Mouse (Mus musculus): ENCODE results near the gene Opn5. TPM values are rescaled to one million over a fixed set of nuclear protein-coding genes. Genes with fewer than 3 reads are reported as not detected.

Opn5 gene
- polyA plus RNA-seq, 1 experiment from 2014 or later, result not detected

GRCm38 (mm10) chr17:42580623-42581022, 30.6 kb downstream of the Opn5 start:
- Histone ChIP-seq H3K36me3 (replicated peaks) (no peaks in the 10 kb centered on the region), H3K4me2 (no peak overlapping the region), H3K27ac (replicated peaks) (no peak overlapping the region), H3K4me3 (replicated peaks) (no peak overlapping the region), H3K27me3 (no peaks in the 10 kb centered on the region), H3K4me1 (replicated peaks) (no peaks in the 10 kb centered on the region), H3K9ac (no peak overlapping the region), H3K9me3 (replicated peaks) (no peaks in the 10 kb centered on the region)
- no peak for ATAC-seq (ENCODE audit: insufficient read depth)
- WGBS (ENCODE audit: insufficient replicate concordance), result 63% methylated on average over 4 of the region's 4 CpGs

- 60% methylated on average over 3 of the region's 3 CpGs for WGBS (ENCODE audit: insufficient replicate concordance)
- Histone ChIP-seq H3K9ac (no peak overlapping the region), H3K4me3 (replicated peaks) (no peak overlapping the region), H3K4me1 (replicated peaks) (no peaks in the 10 kb centered on the region), H3K9me3 (replicated peaks) (no peaks in the 10 kb centered on the region), H3K27ac (replicated peaks) (no peak overlapping the region), H3K27me3 (no peaks in the 10 kb centered on the region), H3K4me2 (no peak overlapping the region), H3K36me3 (replicated peaks) (no peaks in the 10 kb centered on the region)
- ATAC-seq (ENCODE audit: insufficient read depth), result no peak
Observed at GRCm38 (mm10) chr17:42580196-42580595, 31.0 kb downstream of the Opn5 start.

GRCm38 (mm10) chr17:42576671-42577168, 34.5 kb downstream of the Opn5 start:
- H3K9ac ChIP-seq, result no peak overlapping the region
- H3K4me1 ChIP-seq (replicated peaks), result no peaks in the 10 kb centered on the region
- H3K36me3 ChIP-seq (replicated peaks), result no peaks in the 10 kb centered on the region
- H3K27ac ChIP-seq (replicated peaks), result no peak overlapping the region
- H3K4me2 ChIP-seq, result no peak overlapping the region
- no peak overlapping the region for H3K4me3 ChIP-seq (replicated peaks)
- H3K27me3 ChIP-seq, result no peaks in the 10 kb centered on the region
- H3K9me3 ChIP-seq (replicated peaks), result no peaks in the 10 kb centered on the region
- 56% methylated on average over 6 of the region's 6 CpGs for WGBS (ENCODE audit: insufficient replicate concordance)
- no peak for ATAC-seq (ENCODE audit: insufficient read depth)

- no peak overlapping the region for H3K9ac ChIP-seq
- 64% methylated on average over 8 of the region's 8 CpGs for WGBS (ENCODE audit: insufficient replicate concordance)
- no peaks in the 10 kb centered on the region for H3K4me1 ChIP-seq (replicated peaks)
- no peaks in the 10 kb centered on the region for H3K27me3 ChIP-seq
- no peak overlapping the region for H3K4me2 ChIP-seq
- no peak overlapping the region for H3K27ac ChIP-seq (replicated peaks)
- no peak overlapping the region for H3K4me3 ChIP-seq (replicated peaks)
- H3K9me3 ChIP-seq (replicated peaks), result no peaks in the 10 kb centered on the region
- ATAC-seq (ENCODE audit: insufficient read depth), result no peak
- no peaks in the 10 kb centered on the region for H3K36me3 ChIP-seq (replicated peaks)
Observed at GRCm38 (mm10) chr17:42573786-42574185, 37.4 kb downstream of the Opn5 start.

GRCm38 (mm10) chr17:42549578-42549977, 61.6 kb downstream of the Opn5 start:
- Histone ChIP-seq H3K4me2 (no peak overlapping the region), H3K4me3 (replicated peaks) (no peak overlapping the region), H3K4me1 (replicated peaks) (no peaks in the 10 kb centered on the region), H3K27me3 (no peaks in the 10 kb centered on the region), H3K36me3 (replicated peaks) (no peaks in the 10 kb centered on the region), H3K9ac (no peak overlapping the region), H3K9me3 (replicated peaks) (no peaks in the 10 kb centered on the region), H3K27ac (replicated peaks) (no peak overlapping the region)
- ATAC-seq (ENCODE audit: insufficient read depth), result no peak
- 74% methylated on average over 2 of the region's 2 CpGs for WGBS (ENCODE audit: insufficient replicate concordance)

- no peak for ATAC-seq (ENCODE audit: insufficient read depth)
- H3K27ac ChIP-seq (replicated peaks), result no peak overlapping the region
- no peak overlapping the region for H3K4me3 ChIP-seq (replicated peaks)
- H3K9me3 ChIP-seq (replicated peaks), result no peaks in the 10 kb centered on the region
- no peaks in the 10 kb centered on the region for H3K4me1 ChIP-seq (replicated peaks)
- H3K27me3 ChIP-seq, result no peaks in the 10 kb centered on the region
- H3K36me3 ChIP-seq (replicated peaks), result no peaks in the 10 kb centered on the region
- H3K9ac ChIP-seq, result no peak overlapping the region
- WGBS (ENCODE audit: insufficient replicate concordance), result 48% methylated on average over 5 of the region's 5 CpGs
- no peak overlapping the region for H3K4me2 ChIP-seq
Observed at GRCm38 (mm10) chr17:42530147-42530546, 81.0 kb downstream of the Opn5 start.

- H3K9me3 ChIP-seq (replicated peaks), result no peaks in the 10 kb centered on the region
- WGBS (ENCODE audit: insufficient replicate concordance), result 59% methylated on average over 9 of the region's 9 CpGs
- H3K4me3 ChIP-seq (replicated peaks), result no peak overlapping the region
- no peak overlapping the region for H3K27ac ChIP-seq (replicated peaks)
- H3K36me3 ChIP-seq (replicated peaks), result no peaks in the 10 kb centered on the region
- H3K4me2 ChIP-seq, result no peak overlapping the region
- ATAC-seq (ENCODE audit: insufficient read depth), result no peak
- H3K4me1 ChIP-seq (replicated peaks), result no peaks in the 10 kb centered on the region
- H3K9ac ChIP-seq, result no peak overlapping the region
- no peaks in the 10 kb centered on the region for H3K27me3 ChIP-seq
Observed at GRCm38 (mm10) chr17:42509356-42510262, 101.6 kb downstream of the Opn5 start.

Other genes with a start within 250 kb of the Opn5 start
- 0.03 TPM in 1 of 2 replicates, not detected in the other for gene Adgrf4, start 80.9 kb upstream of the Opn5 start, polyA plus RNA-seq (2015; fragmentation: Nextera tagmentation; extraction: Ambion mirVana)
- gene Adgrf2, start 130.8 kb upstream of the Opn5 start, polyA plus RNA-seq (2015; fragmentation: Nextera tagmentation; extraction: Ambion mirVana), result not detected in 2 replicates

All from liver, embryonic 15.5 days (tissue).